Comparison of ENCODE assay signal across 8 mouse cellular contexts in genomic region chr8:95204039-95204380, GRCm38 (mm10). TPM values are rescaled to one million over a fixed set of nuclear protein-coding genes. Genes with fewer than 3 reads are reported as not detected.
DNase-seq lines count a peak whose midpoint lies in the region; ATAC-seq and TF ChIP-seq lines count a peak whose summit lies in the region.

No protein-coding gene starts in this region.

- ATAC-seq in cerebellum, adult (ENCODE audit: insufficient number of reproducible peaks, low FRiP score, low TSS enrichment), result peak; percentile 74
- peak; percentile 85 for ATAC-seq in forebrain, embryonic 15.5 days (replicated peaks)

- no peaks in the 10 kb centered on the region for H3K27me3 ChIP-seq in forebrain, embryonic 15.5 days

- 18% methylated on average over 10 of the region's 10 CpGs for WGBS in forebrain, embryonic 15.5 days

- DNase-seq in MEL-GATA-1-ER (ENCODE audit: extremely low read depth, low read depth), result peak; percentile 21
- DNase-seq in heart, postnatal 25 days (ENCODE audit: low spot score), result peak; percentile 43
- DNase-seq in layer of hippocampus, adult 2 months (ENCODE audit: low spot score in 2 of 2), result peak; percentile 50 to 79
- DNase-seq in lung, postnatal 10 days, result peak; percentile 82
- peak; percentile 70 for DNase-seq in retina, adult 2 months (ENCODE audit: low read depth, low spot score)
- peak; percentile 69 for DNase-seq in thymus, postnatal 25 days

- H3K4me1 ChIP-seq in forebrain, embryonic 15.5 days, result peaks cover 10% of the 10 kb centered on the region

- H3K9me3 ChIP-seq in forebrain, embryonic 15.5 days, result no peaks in the 10 kb centered on the region

- H3K4me3 ChIP-seq in forebrain, embryonic 15.5 days, result no peak overlapping the region
- H3K4me3 ChIP-seq in layer of hippocampus, adult 2 months, result no peak overlapping the region

- no peaks in the 10 kb centered on the region for H3K36me3 ChIP-seq in forebrain, embryonic 15.5 days

- intact Hi-C loops in heart, postnatal 25 days (cut with DNase I), result loop anchor here (1.0 to 2.0 kb wide), 2 partner anchors 105 to 261 kb away; no protein-coding TSS in a partner anchor

- no peak overlapping the region for H3K27ac ChIP-seq in forebrain, embryonic 15.5 days (replicated peaks)
- H3K27ac ChIP-seq in layer of hippocampus, adult 2 months, result no peak overlapping the region

- H3K4me2 ChIP-seq in forebrain, embryonic 15.5 days (replicated peaks), result no peak overlapping the region

- H3K9ac ChIP-seq in forebrain, embryonic 15.5 days (replicated peaks), result no peak overlapping the region

- peak; percentile 99 for TF ChIP-seq CTCF in layer of hippocampus, adult 2 months (conservative IDR thresholded peaks at IDR 0.05)

RNA-seq across cellular contexts. Expression of gene Kifc3, which starts 1.4 kb away (rescaled TPM):
- polyA plus RNA-seq in forebrain, embryonic 15.5 days (2015; fragmentation: Nextera tagmentation; extraction: Ambion mirVana), result 16.0 and 20.7 TPM in 2 replicates
- 10 to 100 TPM; 67.1 to 72.4 TPM for total RNA-seq in heart, postnatal 25 days (2021)
- 10 to 100 TPM; 61.1 to 61.2 TPM for total RNA-seq in layer of hippocampus, adult 2 months (2021)

Comparison
In these comparisons a context has a peak if more than half of its experiments do, and no peak if none do; other contexts are left out.
1. DNase-seq: peak in every context shown above with its lines; median percentile 82 in lung, postnatal 10 days; 70 in retina, adult 2 months; 69 in thymus, postnatal 25 days; 64 in layer of hippocampus, adult 2 months; 43 in heart, postnatal 25 days; 21 in MEL-GATA-1-ER.